Mouse (Mus musculus) cerebellum, adult 9-10 months (tissue): ENCODE measurements around the gene Dock3.

Experiments
- DNase-seq: peaks from one replicate; pipeline ENCODE4 v3.0.0; 2022

Dock3 gene

GRCm38 (mm10) chr9:106885901-106886731, 345.6 kb downstream of the Dock3 start:
- DNase-seq = peak; percentile 68

DNA sequence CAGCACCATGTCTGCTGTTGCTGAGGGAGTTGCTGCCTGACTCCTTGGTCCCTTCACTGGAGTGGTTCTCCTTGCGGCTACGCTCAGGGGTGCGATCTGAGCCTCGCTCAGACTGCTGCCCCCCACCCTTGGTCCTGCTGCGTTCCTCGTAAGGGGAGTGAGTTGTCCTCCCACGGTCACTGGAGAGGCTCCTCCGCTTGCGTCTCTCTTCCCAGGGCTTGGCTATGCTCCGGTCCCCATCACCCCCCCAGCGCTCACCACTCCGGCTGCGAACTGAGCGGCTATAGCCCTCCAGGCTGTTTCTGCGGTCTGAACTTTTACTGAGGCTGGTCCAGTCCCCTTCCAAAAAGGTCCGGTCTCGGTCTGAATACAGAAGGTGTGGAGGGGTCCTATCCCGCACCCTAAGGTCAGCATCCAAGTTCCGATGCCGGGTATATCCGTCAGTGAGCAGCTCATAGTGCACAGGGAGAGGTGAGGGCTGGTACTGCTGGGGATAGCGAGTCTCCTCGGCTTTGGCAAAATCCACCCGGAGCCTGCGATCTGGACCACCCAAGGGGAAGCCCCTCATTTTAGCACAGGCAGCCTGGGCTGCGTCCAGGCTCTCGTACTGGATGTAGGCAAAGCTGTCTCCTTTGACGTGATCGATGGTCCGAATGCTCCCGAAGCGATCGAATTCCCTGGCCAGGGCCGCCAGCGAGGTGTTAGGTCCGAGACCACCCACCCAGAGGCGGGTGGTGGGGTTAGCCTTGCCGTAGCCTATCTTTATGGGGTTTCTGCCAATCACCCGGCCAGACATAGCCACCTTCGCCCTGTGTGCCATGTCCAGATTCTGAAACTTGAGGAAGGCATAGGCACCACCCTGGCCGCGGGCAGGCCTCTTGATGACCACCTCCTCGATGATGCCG, 346.5 kb downstream of the Dock3 start:
- peak; percentile 57 for DNase-seq

DNA sequence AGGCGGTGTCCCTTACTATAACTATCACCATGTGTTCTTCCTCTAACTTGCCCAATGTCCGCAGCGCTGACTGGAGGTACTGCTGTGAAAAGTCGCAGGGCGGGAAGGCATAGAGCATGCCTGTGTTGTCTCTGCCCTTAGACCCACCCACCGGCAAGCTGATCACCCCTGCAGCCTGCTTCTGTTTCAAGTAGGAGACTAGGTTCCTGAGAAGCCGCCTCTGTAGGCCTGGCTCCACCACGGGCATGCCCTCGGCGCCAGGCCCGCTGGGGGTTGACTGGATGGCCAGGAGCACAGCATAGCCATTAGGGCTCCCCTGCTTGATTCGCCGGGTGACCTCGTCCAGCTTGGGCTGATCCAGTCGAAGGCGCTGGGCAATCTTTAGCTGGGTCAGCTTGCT, 347.4 kb downstream of the Dock3 start:
- DNase-seq = no peak

GRCm38 (mm10) chr9:106883085-106883484, 348.6 kb downstream of the Dock3 start:
- DNase-seq = no peak

DNA sequence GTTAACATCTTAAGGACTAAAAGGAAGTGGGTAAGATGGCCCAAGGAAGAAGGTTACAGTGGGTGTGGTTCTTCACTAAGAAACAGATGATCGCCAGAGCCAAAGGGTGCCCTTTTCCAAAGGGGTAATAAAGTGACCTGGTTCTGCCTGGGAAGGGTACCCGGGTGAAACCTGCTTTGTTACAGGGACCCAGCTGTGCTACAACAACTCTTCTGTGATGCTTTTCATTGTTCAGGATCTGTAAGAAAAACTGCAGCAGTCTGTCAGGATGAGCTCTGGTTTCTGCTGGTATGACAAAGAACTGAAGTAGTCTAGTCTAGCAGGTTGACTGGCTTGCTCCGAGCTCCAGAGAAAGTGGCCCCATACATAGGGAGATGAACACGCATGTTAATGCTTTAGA, 349.5 kb downstream of the Dock3 start:
- DNase-seq = no peak

DNA sequence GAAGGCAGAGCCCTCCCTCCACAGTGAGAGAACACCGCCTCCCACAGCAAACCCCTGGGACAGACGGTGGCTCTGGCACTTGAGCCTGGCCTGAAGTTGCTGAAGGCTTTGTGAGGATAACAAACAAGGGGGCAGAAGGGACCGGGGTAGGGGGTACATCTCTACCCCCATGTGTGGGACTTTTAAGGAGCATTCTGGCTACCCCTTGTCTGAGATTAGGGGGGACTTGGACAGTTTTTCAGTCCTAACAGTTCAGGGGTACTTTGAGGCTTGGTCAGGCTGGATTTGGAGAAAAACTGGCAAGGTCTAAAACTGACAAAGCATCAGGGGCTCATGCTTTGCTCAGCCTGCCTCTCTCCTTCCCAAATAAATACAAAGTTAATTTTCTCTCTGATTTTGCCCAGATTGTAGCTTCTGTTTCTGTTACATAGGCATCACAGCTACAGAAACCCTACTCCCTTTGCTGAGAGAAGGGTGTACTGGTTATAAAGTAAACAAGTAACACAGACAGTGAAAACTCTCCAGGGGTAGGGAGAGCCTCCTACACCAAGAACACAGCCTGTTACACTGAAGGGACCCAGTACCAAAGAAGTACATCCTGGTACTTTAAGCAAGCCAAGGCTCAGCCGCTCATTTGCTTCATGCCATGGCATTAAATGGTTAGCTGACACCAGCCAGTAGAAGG, 350.5 kb downstream of the Dock3 start:
- DNase-seq = no peak

DNA sequence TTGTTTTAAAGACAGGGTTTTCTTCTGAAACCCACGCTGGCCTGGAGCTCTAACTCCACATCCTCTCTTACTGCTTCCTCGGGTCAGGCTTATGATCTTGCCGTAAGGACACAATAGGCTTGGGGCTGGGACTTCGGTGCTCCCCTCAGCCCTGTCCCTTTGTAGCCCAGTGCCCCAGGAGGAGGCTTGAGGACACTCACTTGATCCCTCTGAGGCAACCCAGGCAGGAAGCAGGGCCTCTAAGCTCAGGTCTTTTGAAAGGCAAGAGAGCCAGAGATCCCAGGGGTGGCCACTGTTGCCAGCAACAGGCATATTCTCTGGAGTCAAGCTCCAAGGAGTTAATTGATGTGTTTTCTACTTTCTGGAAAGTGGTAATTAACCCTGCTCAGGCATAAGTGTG, 352.2 kb downstream of the Dock3 start:
- no peak for DNase-seq

- no peak for DNase-seq
Observed at GRCm38 (mm10) chr9:106876666-106877065, 355.0 kb downstream of the Dock3 start.

- no peak for DNase-seq
Observed at GRCm38 (mm10) chr9:106874216-106874615, 357.5 kb downstream of the Dock3 start.

DNA sequence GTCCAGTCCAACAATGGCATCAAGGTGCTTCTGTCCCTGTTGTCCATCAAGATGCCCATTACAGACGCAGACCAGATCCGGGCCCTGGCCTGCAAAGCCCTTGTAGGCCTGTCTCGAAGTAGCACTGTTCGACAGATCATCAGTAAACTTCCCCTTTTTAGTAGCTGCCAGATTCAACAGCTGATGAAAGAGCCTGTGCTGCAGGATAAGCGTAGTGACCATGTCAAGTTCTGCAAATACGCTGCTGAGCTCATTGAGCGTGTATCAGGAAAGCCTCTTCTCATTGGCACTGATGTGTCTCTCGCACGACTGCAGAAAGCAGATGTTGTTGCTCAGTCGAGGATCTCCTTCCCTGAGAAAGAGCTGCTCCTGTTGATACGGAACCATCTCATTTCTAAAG, 373.7 kb downstream of the Dock3 start:
- DNase-seq = no peak

GRCm38 (mm10) chr9:106856664-106857063, 375.0 kb downstream of the Dock3 start:
- no peak for DNase-seq
